In the genomic region with DNA sequence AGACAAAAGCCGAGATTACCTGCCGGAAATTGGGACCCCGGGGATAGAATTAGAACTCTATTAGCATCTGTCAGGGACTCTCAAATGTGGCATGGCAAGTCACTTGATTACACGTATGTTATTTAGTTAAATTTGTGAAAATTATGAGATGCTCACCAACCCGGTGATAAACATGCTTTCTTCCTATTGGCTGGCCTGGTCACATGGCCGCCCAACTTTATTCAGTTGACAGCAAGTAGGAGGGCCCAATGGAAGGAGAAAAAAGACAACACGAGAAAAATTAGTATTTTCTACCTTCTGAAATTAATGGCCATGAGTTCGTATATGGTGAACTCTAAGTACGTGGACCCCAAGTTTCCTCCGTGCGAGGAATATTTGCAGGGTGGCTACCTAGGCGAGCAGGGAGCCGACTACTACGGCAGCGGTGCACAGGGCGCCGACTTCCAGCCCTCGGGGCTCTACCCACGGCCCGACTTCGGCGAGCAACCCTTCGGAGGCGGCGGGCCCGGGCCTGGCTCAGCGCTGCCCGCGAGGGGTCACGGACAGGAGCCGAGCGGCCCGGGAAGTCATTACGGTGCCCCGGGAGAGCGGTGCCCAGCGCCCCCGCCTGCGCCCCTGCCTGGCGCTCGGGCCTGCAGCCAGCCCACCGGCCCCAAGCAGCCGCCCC, we compare ENCODE assay signal across 9 mouse cellular contexts. TPM values are rescaled to one million over a fixed set of nuclear protein-coding genes. Genes with fewer than 3 reads are reported as not detected.
DNase-seq lines count a peak whose midpoint lies in the region; ATAC-seq lines count a peak whose summit lies in the region.
"Had no signal": no experiment of that assay in that cellular context is flagged by ENCODE, and none has a peak within 500 bp of the region (broad histone marks: within the 10 kb centered on the region; RNA-seq: fewer than 3 reads in every experiment).

No protein-coding gene starts in this region.

- H3K27me3 ChIP-seq in forebrain, embryonic 11.5 days (ENCODE audit: control insufficient read depth, insufficient read depth, low read length): peaks cover 98% of the 10 kb centered on the region
- H3K27me3 ChIP-seq in forebrain, embryonic 15.5 days: peaks cover 98% of the 10 kb centered on the region
- H3K27me3 ChIP-seq in liver, embryonic 16.5 days (ENCODE audit: control insufficient read depth, insufficient read depth, low read depth, low read length): peaks cover 92% of the 10 kb centered on the region

- intact Hi-C loops in left cerebral cortex, postnatal 14 days (cut with DNase I): no loop called here

- H3K9ac ChIP-seq in forebrain, embryonic 11.5 days (ENCODE audit: low read length): no peak overlapping the region
- H3K9ac ChIP-seq in forebrain, embryonic 15.5 days (replicated peaks): no peak overlapping the region
- no peak overlapping the region for H3K9ac ChIP-seq in liver, embryonic 16.5 days (ENCODE audit: low read depth, low read length)

- H3K36me3 ChIP-seq in forebrain, embryonic 11.5 days (ENCODE audit: control insufficient read depth, insufficient read depth, low read length): no peaks in the 10 kb centered on the region
- no peaks in the 10 kb centered on the region for H3K36me3 ChIP-seq in forebrain, embryonic 15.5 days
- H3K36me3 ChIP-seq in liver, embryonic 16.5 days (ENCODE audit: control insufficient read depth, insufficient read depth): no peaks in the 10 kb centered on the region

- peaks cover 4% of the 10 kb centered on the region; the same call in 1 of the 2 replicates for H3K4me1 ChIP-seq in forebrain, embryonic 11.5 days (replicated peaks; ENCODE audit: control insufficient read depth, insufficient read depth, low read length)
- no peaks in the 10 kb centered on the region for H3K4me1 ChIP-seq in forebrain, embryonic 15.5 days
- no peaks in the 10 kb centered on the region for H3K4me1 ChIP-seq in liver, embryonic 16.5 days (ENCODE audit: control insufficient read depth, low read depth, low read length)

- no peak for ATAC-seq in forebrain, embryonic 11.5 days (replicated peaks; ENCODE audit: low FRiP score)
- no peak for ATAC-seq in forebrain, embryonic 15.5 days (replicated peaks)
- ATAC-seq in liver, embryonic 16.5 days (ENCODE audit: low read depth): no peak

- no peaks in the 10 kb centered on the region for H3K9me3 ChIP-seq in forebrain, embryonic 11.5 days (ENCODE audit: control insufficient read depth, low read length)
- no peaks in the 10 kb centered on the region for H3K9me3 ChIP-seq in forebrain, embryonic 15.5 days
- no peaks in the 10 kb centered on the region for H3K9me3 ChIP-seq in liver, embryonic 16.5 days (replicated peaks; ENCODE audit: control insufficient read depth, low read length)

- no peak overlapping the region; the same call in 1 of the 2 replicates for H3K4me3 ChIP-seq in forebrain, embryonic 11.5 days (ENCODE audit: low read depth, low read length)
- no peak overlapping the region for H3K4me3 ChIP-seq in forebrain, embryonic 15.5 days
- no peak overlapping the region for H3K4me3 ChIP-seq in liver, embryonic 16.5 days (ENCODE audit: low read depth, low read length)

- peak overlapping the region; percentile 21; the same call in 1 of the 2 replicates for H3K4me2 ChIP-seq in forebrain, embryonic 11.5 days (ENCODE audit: low read depth, low read length, severe bottlenecking)
- no peak overlapping the region for H3K4me2 ChIP-seq in forebrain, embryonic 15.5 days (replicated peaks)
- peak overlapping the region; percentile 8 for H3K4me2 ChIP-seq in liver, embryonic 16.5 days (ENCODE audit: low read depth, low read length)

- DNase-seq in forebrain, embryonic 11.5 days (ENCODE audit: low spot score): peak; percentile 64
- DNase-seq in ovary, postnatal 36 days (ENCODE audit: low spot score): peak; percentile 12
- no peak for DNase-seq in ovary, adult 18-20 months (ENCODE audit: low spot score)
- no peak for DNase-seq in left cerebral cortex, postnatal 14 days (ENCODE audit: low spot score in 2 of 2)
- DNase-seq in thymus, postnatal 4 days: no peak
- DNase-seq in layer of hippocampus, postnatal 36 days: no peak

- under 1% methylated on average over 43 of the region's 43 CpGs for WGBS in forebrain, embryonic 11.5 days
- under 1% methylated on average over 43 of the region's 43 CpGs for whole genome bisulfite sequencing in forebrain, embryonic 15.5 days
- 4% methylated on average over 39 of the region's 43 CpGs for WGBS in liver, embryonic 16.5 days (ENCODE audit: insufficient replicate concordance)

- H3K27ac ChIP-seq in forebrain, embryonic 11.5 days (ENCODE audit: low read depth, low read length): no peak overlapping the region
- H3K27ac ChIP-seq in forebrain, embryonic 15.5 days (replicated peaks): no peak overlapping the region
- no peak overlapping the region for H3K27ac ChIP-seq in liver, embryonic 16.5 days (ENCODE audit: low read length)

RNA-seq across cellular contexts. Expression of a gene that starts 0.6 kb away (rescaled TPM):
- not detected in 2 replicates for polyA plus RNA-seq in forebrain, embryonic 11.5 days (2014; fragmentation: Nextera tagmentation; extraction: Ambion mirVana)
- not detected in 2 replicates for polyA plus RNA-seq in forebrain, embryonic 15.5 days (2015; fragmentation: Nextera tagmentation; extraction: Ambion mirVana)
- polyA plus RNA-seq in liver, embryonic 16.5 days (2015; fragmentation: Nextera tagmentation; extraction: Ambion mirVana): not detected in 2 replicates
- total RNA-seq in left cerebral cortex, postnatal 14 days (2021): not detected
- total RNA-seq in layer of hippocampus, postnatal 36 days (2021): not detected
- total RNA-seq: megakaryocyte-erythroid progenitor cell, adult 5-6 weeks had no signal

RNA-seq across cellular contexts. Expression of a gene that starts 15.4 kb away (rescaled TPM):
- not detected in 2 replicates for polyA plus RNA-seq in forebrain, embryonic 11.5 days (2014; fragmentation: Nextera tagmentation; extraction: Ambion mirVana)
- polyA plus RNA-seq in forebrain, embryonic 15.5 days (2015; fragmentation: Nextera tagmentation; extraction: Ambion mirVana): not detected in 2 replicates
- not detected in 2 replicates for polyA plus RNA-seq in liver, embryonic 16.5 days (2015; fragmentation: Nextera tagmentation; extraction: Ambion mirVana)
- total RNA-seq in left cerebral cortex, postnatal 14 days (2021): not detected
- not detected for total RNA-seq in layer of hippocampus, postnatal 36 days (2021)
- total RNA-seq: megakaryocyte-erythroid progenitor cell, adult 5-6 weeks had no signal

RNA-seq across cellular contexts. Expression of a gene that starts 15.4 kb away (rescaled TPM):
- polyA plus RNA-seq in forebrain, embryonic 11.5 days (2014; fragmentation: Nextera tagmentation; extraction: Ambion mirVana): 0.08 and 0.19 TPM in 2 replicates
- polyA plus RNA-seq in forebrain, embryonic 15.5 days (2015; fragmentation: Nextera tagmentation; extraction: Ambion mirVana): not detected in 2 replicates
- polyA plus RNA-seq in liver, embryonic 16.5 days (2015; fragmentation: Nextera tagmentation; extraction: Ambion mirVana): 0.09 TPM in 1 of 2 replicates, not detected in the other
- total RNA-seq in left cerebral cortex, postnatal 14 days (2021): not detected
- total RNA-seq in layer of hippocampus, postnatal 36 days (2021): not detected
- total RNA-seq: megakaryocyte-erythroid progenitor cell, adult 5-6 weeks had no signal

RNA-seq across cellular contexts. Expression of a gene that starts 22.7 kb away (rescaled TPM):
- polyA plus RNA-seq in forebrain, embryonic 11.5 days (2014; fragmentation: Nextera tagmentation; extraction: Ambion mirVana): not detected in 2 replicates
- 0.10 TPM in 1 of 2 replicates, not detected in the other for polyA plus RNA-seq in forebrain, embryonic 15.5 days (2015; fragmentation: Nextera tagmentation; extraction: Ambion mirVana)
- 0.04 and 0.05 TPM in 2 replicates for polyA plus RNA-seq in liver, embryonic 16.5 days (2015; fragmentation: Nextera tagmentation; extraction: Ambion mirVana)
- total RNA-seq in left cerebral cortex, postnatal 14 days (2021): not detected
- total RNA-seq in layer of hippocampus, postnatal 36 days (2021): not detected
- total RNA-seq: megakaryocyte-erythroid progenitor cell, adult 5-6 weeks had no signal

RNA-seq across cellular contexts. Expression of a gene that starts 29.6 kb away (rescaled TPM):
- not detected in 2 replicates for polyA plus RNA-seq in forebrain, embryonic 11.5 days (2014; fragmentation: Nextera tagmentation; extraction: Ambion mirVana)
- not detected in 2 replicates for polyA plus RNA-seq in forebrain, embryonic 15.5 days (2015; fragmentation: Nextera tagmentation; extraction: Ambion mirVana)
- polyA plus RNA-seq in liver, embryonic 16.5 days (2015; fragmentation: Nextera tagmentation; extraction: Ambion mirVana): not detected in 2 replicates
- total RNA-seq in left cerebral cortex, postnatal 14 days (2021): not detected
- total RNA-seq in layer of hippocampus, postnatal 36 days (2021): not detected
- total RNA-seq: megakaryocyte-erythroid progenitor cell, adult 5-6 weeks had no signal

Comparison
In these comparisons a context has a peak if more than half of its experiments do, and no peak if none do; other contexts are left out.
1. DNase-seq: peak in forebrain, embryonic 11.5 days (single experiment) and ovary, postnatal 36 days (single experiment); none in ovary, adult 18-20 months (single experiment), left cerebral cortex, postnatal 14 days (0 of 2), thymus, postnatal 4 days (single experiment) and layer of hippocampus, postnatal 36 days (0 of 2).